Mouse (Mus musculus): ENCODE data around the gene Capn2.

- TF ChIP-seq GATA1 (IDR thresholded peaks at IDR 0.05; ENCODE audit: borderline replicate concordance, low read length), result no peak
- TF ChIP-seq FLI1 (IDR thresholded peaks at IDR 0.05; ENCODE audit: low read length), result no peak
Observed at GRCm38 (mm10) chr1:182543906-182544305, 26.5 kb upstream of the Capn2 start.
